Mouse (Mus musculus) adrenal gland, adult 18-20 months (tissue): Measurements from ENCODE around the gene Prpf19. TPM values are rescaled to one million over a fixed set of nuclear protein-coding genes. Genes with fewer than 3 reads are reported as not detected.

Experiments used
- DNase-seq, 2 experiments: peaks; one replicate each; pipeline ENCODE4 v3.0.0; 2021 to 2022; ENCODE audit warnings: low spot score in 2 of 2
- total RNA-seq, 2 experiments: library from RNA; stranded (reverse); gene quantifications; 1 replicate in 1 of 2; 2 replicates in 1 of 2; pipeline ENCODE4 v1.2.3; 2021

Prpf19 gene
- total RNA-seq, 2 experiments from 2014 or later: 120 to 168 TPM

DNA sequence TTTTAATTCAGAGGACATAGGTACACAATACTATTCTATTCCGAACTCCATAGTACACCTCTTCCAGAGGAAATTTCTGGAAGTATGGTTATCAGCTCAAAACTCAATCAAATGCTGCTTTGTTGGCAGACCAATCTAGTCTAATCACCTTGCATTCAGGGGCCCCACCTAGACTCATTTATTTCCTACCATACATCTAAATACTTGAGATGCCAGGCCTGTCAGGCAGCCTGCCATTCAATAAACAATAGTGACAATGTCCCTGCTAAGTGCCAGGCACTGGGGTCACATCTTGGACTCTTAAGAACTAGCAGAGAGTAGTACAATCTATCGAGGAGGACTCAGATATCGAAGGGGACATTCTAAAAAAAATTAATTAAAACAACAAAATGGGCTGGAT, 2.8 kb upstream of the Prpf19 start:
- DNase-seq: no peak

DNA sequence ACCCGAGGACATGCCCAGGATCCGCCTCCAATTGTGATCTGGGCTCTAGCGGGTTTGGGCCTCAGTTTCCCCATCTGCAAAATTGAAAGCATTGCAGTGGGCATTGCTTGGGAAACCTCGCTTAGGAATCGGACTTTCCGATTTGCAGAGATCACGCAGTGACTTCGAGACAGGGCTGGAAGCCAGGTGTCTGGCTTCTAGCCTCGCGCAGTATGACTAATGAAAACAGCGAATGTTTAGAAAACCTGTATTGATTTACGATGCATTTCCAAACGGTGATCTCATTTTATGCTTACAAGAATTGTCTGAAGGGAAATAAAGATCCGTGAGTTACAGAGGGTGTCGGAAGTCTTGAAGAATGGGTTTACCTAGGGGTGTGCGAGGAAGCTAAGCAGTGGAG, 677 bp downstream of the Prpf19 start:
- peak in 1 of 2 experiments; percentile 36 for DNase-seq

DNA sequence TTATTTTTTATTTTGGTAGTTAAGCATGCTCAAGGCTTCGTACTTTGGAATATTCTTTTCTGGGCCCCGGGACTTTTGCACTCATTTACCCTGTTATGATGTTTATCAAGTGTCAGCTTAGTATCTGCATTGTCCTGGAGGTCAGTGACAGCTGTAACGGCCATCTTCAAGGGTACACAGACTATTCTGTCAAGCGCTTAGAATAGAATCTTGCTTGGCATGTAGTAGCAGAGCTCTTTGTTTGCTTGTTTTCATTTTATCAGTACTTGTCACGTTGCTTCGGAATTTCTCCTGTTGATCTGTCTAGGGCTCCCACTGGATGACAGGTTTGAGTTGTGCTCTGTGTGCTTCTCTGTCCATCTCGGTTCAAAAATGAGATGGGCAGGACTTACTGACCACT, 1.8 kb downstream of the Prpf19 start:
- no peak for DNase-seq

DNA sequence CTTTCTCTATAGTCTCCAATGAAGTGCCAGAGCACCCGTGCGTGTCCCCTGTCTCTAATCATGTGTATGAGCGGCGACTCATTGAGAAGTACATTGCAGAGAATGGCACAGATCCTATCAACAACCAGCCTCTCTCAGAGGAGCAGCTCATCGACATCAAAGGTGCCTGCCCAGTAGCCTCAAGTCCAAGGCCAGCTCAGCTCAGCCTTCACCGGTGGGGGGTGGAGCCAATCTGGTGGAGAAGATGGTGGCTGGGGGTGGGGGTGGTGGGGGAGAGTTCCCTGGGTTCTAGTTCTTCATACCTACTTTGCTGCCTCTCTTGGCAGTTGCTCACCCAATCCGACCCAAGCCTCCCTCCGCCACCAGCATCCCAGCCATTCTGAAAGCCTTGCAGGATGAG, 2.5 kb downstream of the Prpf19 start:
- DNase-seq: no peak

DNA sequence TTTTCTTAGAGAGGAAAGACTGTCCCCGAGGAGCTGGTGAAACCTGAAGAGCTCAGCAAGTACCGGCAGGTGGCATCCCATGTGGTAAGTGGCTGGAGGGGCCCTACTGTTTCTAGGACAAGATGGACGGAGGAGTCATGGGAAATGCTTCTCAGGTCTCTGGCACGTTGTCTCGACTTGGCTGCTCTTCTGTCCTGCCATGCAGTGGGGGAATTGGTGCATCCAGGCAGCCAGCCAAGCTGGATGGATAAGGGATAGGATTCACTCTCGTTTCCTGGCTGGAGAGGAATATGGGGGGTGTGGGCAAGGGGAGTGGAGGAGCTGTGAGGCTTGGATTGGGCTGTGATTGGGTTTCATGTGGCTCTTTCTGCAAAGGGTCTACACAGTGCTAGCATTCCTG, 5.3 kb downstream of the Prpf19 start:
- DNase-seq: no peak

DNA sequence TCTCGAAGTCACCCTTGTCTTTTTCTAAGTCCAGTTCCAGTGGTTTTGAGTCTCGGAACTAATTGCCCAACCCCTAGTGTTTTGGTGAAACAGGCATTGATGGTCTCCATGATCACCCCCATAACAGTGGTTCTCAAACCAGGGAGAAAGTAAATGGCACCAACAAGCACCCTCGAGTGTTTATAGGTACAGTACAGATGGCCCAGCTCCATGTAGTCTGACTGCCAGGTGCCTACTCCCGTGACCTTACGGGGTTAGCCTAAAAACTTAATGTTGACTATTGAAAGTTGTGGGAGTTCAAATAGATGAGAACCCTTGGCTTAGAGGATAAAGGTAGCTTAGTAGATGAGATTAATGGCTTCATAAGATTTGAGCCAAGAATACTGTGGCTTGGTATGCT, 6.0 kb downstream of the Prpf19 start:
- no peak for DNase-seq

DNA sequence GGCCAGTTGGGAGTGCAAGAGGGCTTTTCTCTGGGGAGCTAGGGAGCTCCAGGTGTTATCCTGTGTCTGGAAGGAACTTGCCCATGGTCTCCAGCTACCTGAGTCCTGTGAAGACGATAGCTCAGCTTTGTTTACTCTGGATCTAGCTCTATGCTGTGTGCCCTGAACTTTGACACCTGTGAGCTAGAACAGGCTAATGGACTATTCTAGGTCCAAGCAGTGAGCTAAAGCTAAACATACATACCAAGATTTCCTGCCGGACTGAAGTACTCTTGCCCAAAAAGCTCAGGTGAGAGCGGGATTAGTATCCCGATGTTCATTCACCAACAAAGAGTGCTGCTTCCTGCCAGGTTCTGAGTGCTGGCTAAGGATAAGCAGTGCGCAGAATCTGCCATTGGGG, 9.5 kb downstream of the Prpf19 start:
- DNase-seq: no peak

DNA sequence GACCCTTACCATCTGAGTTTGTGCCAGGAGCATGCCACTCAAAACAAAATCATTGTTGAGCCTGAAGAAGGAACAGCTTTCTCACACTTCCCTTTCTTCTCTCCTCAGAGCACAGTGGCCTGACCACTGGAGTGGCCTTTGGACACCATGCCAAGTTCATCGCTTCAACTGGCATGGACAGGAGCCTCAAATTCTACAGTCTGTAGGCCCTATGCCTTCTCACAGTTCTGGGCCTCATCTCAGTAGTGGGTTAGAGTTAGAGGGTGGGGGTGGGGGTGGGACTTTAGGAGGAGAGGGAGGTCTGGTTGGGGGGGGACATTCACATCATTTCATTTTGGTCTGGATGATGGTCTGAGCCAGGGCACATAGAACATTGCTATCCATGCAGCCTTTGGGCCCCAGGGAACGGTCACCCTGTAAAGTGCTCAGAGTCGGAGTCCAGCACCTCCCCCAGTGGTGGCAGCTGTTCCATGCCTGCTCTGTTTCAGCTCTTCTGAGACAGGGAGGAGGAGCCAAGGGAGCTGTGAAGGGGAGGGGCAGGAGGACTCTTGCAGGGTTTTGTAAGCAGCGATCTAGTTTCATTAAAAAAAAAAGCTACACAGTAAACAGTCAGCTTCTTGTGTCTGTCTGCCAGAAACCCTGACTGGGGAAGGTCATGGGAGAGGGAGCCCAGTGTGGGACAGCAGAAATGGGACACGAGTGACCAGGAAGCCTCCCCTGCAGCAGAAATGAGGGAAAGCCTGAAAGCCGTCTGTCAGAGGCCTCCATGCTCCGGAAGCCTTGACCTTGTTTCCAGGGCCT, 10.1 kb downstream of the Prpf19 start:
- peak; percentile 40 to 46 for DNase-seq

DNA sequence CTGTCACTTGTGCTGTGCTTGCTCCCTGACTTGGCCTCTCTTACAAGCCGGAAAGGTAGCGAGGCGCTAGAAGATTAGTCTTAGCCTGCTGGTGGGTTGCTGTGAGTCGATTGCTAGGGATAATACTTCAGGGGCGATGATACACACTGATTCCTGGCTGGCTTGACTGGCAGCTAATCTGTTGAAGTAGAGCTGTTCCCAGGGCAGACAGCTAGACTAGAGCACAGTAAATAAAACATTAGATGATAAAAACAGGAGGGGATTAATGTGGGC, 10.6 kb downstream of the Prpf19 start:
- DNase-seq: no peak

DNA sequence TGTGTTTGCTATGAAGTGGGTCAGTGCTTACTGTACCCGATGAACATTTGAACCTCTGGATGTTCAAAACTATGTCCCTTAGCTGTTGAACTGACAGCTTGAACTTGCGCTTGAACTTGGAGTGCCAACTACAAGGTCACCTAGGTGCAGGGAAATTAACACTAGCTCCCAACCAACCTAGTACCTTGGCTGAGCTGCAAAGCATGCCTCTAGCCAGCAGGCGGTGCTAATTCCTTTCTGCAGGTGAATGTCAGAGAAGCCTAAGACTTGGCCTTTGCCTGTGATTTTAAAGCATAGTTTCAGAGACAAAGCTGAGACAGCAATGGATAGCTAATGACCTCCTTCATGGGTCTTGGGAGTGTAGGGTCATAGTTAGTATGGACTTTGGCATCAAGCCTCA, 12.9 kb downstream of the Prpf19 start:
- DNase-seq: peak; percentile 41 to 45

DNA sequence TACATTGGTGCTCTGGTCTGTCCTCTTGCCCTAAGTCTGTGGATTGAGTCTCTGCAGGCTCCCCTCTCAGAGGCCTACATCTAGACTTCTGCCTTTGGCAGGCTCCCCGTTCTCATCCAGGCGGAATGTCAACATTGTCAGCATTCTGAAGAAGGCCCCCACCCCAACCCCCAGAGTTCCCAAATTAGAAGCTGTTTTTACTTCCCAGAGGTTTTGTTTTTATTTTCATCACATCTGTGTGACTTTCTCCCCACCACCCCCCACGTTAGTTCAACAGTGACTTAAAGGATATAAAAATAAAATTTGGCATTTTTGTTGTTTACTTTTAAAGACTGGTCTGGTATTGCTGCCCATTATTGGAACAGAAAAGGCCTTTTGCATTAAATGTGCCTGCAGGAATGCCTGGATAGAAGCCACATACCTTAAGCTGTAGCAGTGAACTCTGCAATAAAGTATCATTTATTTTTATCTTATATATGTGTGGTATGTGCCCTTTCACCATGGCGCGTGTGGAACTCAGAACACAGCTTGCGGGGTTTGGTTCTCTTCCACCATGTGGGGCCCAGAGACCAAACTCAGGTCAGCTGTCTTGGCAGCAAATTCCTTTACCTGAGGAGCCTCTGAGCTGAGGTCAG, 14.2 kb downstream of the Prpf19 start:
- no peak for DNase-seq

DNA sequence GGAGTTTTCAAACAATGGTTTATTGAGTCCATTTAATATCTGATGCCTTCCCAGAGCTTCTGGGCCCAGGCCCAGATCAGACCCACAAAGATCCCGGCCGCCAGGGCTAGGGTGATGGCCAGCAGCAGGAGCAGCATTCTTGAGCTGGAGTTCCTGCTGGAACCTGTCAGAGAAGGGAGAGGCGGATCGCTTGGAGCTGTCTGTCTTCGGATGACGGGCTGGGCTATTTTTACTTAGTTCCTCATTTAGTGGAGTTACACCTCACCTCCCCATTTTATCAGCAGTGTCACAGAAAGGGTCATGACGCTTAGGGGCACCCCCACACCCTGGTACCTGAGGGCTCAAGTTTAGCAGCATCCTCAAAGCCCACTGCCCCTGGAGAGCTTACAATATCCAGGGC, 19.3 kb downstream of the Prpf19 start:
- DNase-seq: no peak

DNA sequence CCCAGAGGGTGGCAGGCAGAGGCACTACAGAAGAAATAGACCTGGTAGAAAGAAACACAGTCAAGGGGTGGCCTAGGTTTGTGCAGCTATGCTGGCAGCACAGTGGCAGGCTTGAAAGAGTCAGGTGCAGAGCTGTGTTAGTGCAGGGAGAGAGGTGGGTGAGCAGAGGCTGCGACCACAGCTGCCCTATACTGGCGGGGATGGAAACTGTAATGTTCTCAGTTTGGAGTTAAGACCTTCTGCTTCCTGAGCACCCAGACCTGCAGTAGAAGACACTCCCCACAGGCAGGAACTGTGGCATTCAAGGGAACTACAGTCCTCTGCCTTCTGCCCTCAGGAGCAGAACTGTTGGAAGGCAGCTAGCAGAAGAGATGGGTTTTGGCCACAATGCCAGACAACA, 19.8 kb downstream of the Prpf19 start:
- no peak for DNase-seq

DNA sequence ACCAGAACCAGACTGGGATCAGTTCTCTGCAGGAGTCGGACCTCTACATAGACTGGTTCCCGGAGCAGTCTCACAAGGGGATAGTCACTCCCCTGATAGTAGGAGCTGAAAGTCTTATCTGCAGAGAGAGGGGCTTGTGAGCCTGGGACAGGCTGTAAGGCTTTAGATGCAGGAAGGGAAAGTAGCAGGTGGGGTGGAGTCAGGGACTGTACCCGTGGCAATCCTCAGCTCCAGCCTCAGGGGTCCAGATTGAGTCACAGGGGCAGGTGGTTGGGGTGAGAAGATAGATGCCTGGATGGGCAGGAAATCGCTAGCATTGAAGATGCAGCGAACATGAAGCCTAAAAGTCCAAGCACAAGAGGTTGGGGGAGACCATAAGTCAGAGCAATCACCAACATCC, 21.5 kb downstream of the Prpf19 start:
- DNase-seq: no peak

DNA sequence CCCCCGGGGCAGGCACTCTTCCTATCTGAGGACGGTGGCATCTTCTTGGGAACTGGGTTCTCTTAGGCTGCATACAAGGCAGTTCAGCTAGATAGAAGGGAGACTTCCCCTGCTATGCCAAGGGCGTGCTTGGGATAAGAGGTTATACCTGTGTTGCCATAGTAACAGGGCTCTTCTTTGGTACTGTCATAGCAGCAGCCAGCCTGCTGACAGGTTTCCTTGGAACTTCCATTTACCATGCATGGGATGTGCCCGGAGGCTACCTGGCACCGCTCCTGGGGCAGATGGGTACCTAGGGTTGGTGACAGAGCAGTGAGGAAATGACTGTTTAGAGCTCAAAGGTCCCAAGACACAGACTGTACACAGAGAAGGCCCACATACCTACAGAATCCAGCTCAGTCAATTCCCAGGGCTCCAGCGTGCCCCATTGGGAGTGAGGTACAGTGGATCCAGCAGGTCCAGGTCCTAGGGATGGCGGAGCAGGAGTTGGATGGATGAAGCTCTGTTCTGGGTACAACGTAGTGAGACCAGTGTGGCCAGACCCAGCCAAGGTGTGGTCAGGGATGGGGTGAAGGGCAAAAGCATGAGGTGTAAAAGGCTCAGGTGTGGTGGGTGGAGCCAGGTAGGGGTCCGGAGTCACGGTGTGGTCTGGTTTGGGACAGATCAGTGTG, 23.4 kb downstream of the Prpf19 start:
- DNase-seq: no peak

DNA sequence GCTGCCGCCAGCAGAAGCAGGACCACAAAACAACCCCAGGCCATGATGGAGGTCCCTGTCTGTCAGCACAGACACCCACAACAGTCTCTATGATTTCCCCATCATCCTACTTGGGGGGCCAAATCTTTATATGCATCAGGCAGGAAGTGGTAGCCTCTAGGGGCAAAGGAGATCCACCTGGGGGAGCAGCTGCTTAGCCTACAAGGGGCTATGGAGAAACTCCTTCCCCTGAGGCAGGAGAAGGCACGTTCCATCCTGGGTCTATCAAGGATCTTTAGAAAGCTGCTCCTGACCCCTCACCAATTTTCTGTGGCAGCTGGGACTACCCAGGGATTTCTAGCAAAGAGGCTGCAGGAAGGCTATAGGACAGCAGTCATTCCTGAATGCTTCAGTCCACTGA, 25.5 kb downstream of the Prpf19 start, which contains the start of gene Zp1:
Zp1 (minus strand) TSS at position 101 of the 400 bp plus-strand sequence.
- DNase-seq: no peak

DNA sequence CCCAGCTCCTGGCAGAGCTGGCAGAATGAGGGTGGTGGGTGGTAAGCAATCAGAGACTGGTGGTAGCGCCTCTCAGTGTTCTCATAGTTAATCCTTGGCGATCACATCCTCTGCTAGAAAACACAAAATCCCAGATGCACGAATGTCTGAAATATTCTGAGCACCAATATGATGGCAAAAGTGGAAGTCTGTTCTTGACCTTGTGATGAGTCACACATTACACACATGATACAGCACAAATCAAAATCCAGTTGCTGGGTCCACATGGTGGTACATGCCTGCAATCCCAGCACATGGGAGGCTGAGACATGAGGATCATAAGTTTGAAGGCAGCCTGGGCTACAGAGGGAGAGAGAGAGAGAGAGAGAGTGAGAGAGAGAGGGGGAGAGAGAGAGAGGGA, 26.0 kb downstream of the Prpf19 start:
- no peak for DNase-seq

DNA sequence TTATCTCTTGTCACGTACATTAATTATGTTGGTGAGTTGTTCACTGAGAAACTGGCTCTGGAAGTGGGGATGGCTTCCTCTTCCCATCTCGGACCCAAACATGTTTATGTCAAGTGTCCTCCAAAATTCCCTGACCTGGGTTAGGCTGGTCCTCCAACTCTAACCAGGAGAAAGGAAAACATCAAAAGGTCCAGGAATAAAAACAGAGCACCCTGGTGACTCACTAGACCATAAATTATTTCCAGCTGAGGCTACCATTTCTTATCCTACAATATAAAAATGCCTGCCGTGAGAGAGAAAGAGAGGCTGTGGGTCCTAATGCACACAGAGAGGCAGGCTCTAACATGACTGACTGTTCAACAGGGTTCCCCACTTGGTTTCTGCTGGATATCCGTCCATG, 29.2 kb downstream of the Prpf19 start:
- no peak for DNase-seq

DNA sequence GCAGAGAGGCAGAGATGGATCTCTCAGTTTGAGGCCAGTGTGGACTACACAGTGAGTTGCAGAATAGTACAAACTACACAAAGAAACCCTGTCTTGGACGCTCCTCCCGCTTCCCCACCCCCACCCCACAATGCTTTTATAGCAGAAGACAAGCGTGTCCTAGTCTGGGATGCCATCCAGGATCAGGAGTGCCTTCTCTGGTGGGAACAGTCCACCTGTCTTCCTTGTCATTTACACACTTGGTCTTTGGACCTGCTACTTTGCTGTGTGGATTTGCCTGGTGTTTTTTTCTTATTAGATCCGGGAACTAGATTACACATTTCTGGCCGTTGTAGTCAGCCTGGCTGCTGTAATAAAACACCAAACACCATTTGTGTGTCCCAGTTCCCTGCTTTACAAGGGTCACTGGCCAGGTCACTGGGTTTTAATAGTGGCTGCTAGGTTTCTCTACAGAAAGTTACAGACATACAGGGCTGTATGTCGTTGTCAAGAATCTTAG, 31.1 kb downstream of the Prpf19 start:
- no peak for DNase-seq

DNA sequence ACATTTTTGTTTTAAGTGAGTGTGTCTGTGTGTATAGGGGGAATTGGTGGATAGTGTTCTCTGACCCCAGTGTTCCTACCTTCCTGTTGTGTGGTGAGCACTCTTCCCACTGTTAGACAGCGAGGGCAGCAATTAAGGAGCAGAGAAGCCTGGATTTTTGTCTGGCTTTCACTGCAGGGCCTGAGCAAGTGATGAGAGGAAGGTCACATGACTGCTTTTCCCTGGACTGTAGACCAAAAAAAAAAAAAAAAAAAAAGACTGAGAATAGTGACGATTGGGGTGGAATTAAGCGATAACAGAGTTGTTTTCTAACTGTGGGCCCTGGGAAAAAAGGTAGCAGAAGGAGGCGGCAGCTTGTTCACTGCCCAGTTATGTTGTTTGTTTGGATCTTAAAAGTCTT, 31.6 kb downstream of the Prpf19 start:
- DNase-seq: no peak

DNA sequence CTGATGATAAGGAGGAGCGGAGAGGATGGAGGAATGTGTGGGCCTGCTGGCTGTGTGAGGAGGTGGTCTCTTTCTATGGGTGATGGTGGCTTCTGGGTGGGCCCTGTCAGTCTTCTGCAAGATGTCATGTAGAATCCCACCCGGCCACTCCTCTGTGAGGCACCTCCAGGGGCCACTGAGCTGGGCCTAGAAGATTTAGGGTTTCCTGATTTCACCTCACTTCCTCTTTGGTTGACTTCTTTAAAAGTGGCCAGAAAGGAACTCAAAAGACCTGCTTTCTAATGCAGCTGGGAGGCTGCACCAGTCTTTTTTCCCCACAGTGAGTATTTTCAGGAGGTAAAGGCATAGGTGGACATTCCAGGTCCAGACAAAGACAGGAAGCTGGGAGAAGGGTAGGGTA, 35.6 kb downstream of the Prpf19 start:
- DNase-seq: no peak

DNA sequence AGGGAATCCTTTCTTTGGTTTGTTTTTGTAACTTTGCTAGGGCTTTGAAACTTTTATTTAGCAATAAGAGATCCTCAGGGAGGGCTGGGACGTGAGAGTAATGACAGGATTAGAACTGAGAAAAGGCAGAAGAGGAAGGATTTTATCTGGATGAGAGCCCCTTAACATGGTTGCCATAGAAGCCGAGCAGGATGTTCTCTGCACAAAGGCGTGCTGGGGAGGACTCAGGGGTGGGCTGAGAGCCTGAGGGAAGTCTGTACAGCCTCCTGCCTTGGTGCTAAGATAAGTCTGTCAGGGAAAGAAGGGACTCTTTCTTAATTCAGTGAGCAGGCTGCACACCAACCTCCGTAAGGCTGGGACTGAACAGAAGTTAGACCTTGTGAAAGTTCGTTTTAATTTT, 40.0 kb downstream of the Prpf19 start:
- DNase-seq: no peak
